Mouse (Mus musculus): Measurements from ENCODE around the gene Ppp6c. TPM values are rescaled to one million over a fixed set of nuclear protein-coding genes. Genes with fewer than 3 reads are reported as not detected.

Gene Ppp6c
- total and polyA plus RNA-seq, 3 experiments, result 24.9 to 79.8 (median 68.7) TPM

DNA sequence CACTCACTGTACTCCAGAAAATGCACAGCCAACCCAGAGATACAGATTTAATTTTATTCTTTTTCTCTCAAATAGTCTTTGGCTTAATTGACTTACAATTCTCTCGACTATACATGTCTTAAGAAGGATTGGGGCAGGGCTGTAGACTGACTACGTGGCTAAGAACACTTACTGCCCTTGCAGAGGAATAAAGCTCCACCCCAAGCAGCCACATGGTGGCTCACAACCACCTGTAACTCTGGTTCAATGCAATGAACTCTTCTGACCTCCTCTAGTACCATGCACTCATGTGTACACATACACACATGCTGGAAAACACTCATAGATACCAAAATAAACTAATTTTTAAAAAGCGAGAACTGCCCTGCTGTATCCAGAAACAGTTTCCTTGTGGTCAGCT is 40.3 kb downstream of the Ppp6c start:
- peak; percentile 31 for DNase-seq (ENCODE audit: extremely low read depth)

DNA sequence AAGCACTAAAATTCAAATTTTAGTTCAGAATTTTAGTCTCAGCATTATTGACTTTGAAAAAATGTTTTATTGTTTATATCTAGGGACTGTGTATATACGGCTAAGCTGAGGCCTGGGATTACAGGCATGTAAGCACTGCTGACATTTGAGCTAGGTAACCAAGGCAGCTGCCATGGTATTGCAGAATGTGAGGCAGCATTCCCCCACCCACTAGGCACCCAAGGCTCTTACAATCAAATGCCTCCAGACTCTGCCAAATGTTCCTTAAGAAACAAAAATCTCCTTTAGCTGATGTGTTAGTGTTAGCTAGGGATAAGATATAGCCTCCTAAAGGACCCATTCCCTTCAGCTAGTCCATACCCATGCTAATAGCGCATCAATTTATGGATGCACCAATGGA is 42.7 kb downstream of the Ppp6c start:
- Histone ChIP-seq H3K27ac (ENCODE audit: insufficient read depth, low read depth) (no peak overlapping the region), H3K4me1 (ENCODE audit: control insufficient read depth in 1 of 2, insufficient read depth in 2 of 2) (peaks cover under 1 to 28% of the 10 kb centered on the region in 2 experiments), H3K79me2 (replicated peaks; ENCODE audit: control insufficient read depth, extremely low read depth, insufficient read depth, poor library complexity, severe bottlenecking) (no peaks in the 10 kb centered on the region), H3K4me3 (replicated peaks in 1 of 3; ENCODE audit: low read depth in 2 of 3, low read length in 2 of 3, poor library complexity in 1 of 3) (no peak overlapping the region), H3K27me3 (replicated peaks) (no peaks in the 10 kb centered on the region), H3K9me3 (replicated peaks; ENCODE audit: low read length) (no peaks in the 10 kb centered on the region), H3K9ac (ENCODE audit: insufficient read depth, low read depth) (no peak overlapping the region), H3K36me3 (replicated peaks in 1 of 2; ENCODE audit: control insufficient read depth in 1 of 2, insufficient read depth in 1 of 2, low read length in 1 of 2) (peaks cover 7 to 42% of the 10 kb centered on the region in 2 experiments), H3K4me2 (ENCODE audit: insufficient read depth, low read depth, poor library complexity, severe bottlenecking) (no peak overlapping the region)
- in situ Hi-C loops (cut with MboI; ENCODE audit: low pct_ligation_motif_present, low pct_unique_long_range_greater_than_20kb, low sequenced_read_pairs), result no loop called here
- dilution Hi-C loops (cut with MboI; ENCODE audit: extremely low pct_ligation_motif_present, extremely low pct_unique_long_range_greater_than_20kb, low sequenced_read_pairs), result no loop called here
- DNase-seq (ENCODE audit: extremely low read depth), result no peak
- TF ChIP-seq EP300 (IDR thresholded peaks at IDR 0.05; ENCODE audit: low read length) (no peak), ZC3H11A (IDR thresholded peaks at IDR 0.05; ENCODE audit: low read depth, low read length) (no peak)

More for the DNA sequence above, 40.3 kb downstream of the Ppp6c start:
- Histone ChIP-seq H3K9ac (ENCODE audit: insufficient read depth, low read depth) (no peak overlapping the region), H3K4me3 (replicated peaks in 1 of 3; ENCODE audit: low read depth in 2 of 3, low read length in 2 of 3, poor library complexity in 1 of 3) (no peak overlapping the region), H3K4me1 (ENCODE audit: control insufficient read depth in 1 of 2, insufficient read depth in 2 of 2) (peaks cover 4 to 42% of the 10 kb centered on the region in 2 experiments), H3K36me3 (replicated peaks in 1 of 2; ENCODE audit: control insufficient read depth in 1 of 2, insufficient read depth in 1 of 2, low read length in 1 of 2) (peaks cover 0 to 37% of the 10 kb centered on the region in 2 experiments), H3K79me2 (replicated peaks; ENCODE audit: control insufficient read depth, extremely low read depth, insufficient read depth, poor library complexity, severe bottlenecking) (no peaks in the 10 kb centered on the region), H3K27me3 (replicated peaks) (no peaks in the 10 kb centered on the region), H3K9me3 (replicated peaks; ENCODE audit: low read length) (no peaks in the 10 kb centered on the region), H3K27ac (ENCODE audit: insufficient read depth, low read depth) (no peak overlapping the region), H3K4me2 (ENCODE audit: insufficient read depth, low read depth, poor library complexity, severe bottlenecking) (no peak overlapping the region)
- dilution Hi-C loops (cut with MboI; ENCODE audit: extremely low pct_ligation_motif_present, extremely low pct_unique_long_range_greater_than_20kb, low sequenced_read_pairs), result no loop called here
- in situ Hi-C loops (cut with MboI; ENCODE audit: low pct_ligation_motif_present, low pct_unique_long_range_greater_than_20kb, low sequenced_read_pairs), result no loop called here
- TF ChIP-seq MYC (IDR thresholded peaks at IDR 0.05; ENCODE audit: low read depth, low read length) (no peak), SMC3 (IDR thresholded peaks at IDR 0.05; ENCODE audit: low read depth, low read length) (peak; percentile 26), CHD1 (IDR thresholded peaks at IDR 0.05; ENCODE audit: low read depth, low read length) (no peak), JUN (IDR thresholded peaks at IDR 0.05; ENCODE audit: insufficient read depth, low read depth, low read length) (no peak), ZKSCAN1 (IDR thresholded peaks at IDR 0.05; ENCODE audit: borderline replicate concordance, low read depth, low read length) (peak; percentile 81), MAZ (IDR thresholded peaks at IDR 0.05; ENCODE audit: low read depth, low read length) (no peak), SIN3A (IDR thresholded peaks at IDR 0.05; ENCODE audit: low read length) (no peak), CTCF (conservative IDR thresholded peaks at IDR 0.05 in 1 of 2, IDR thresholded peaks at IDR 0.05 in 1 of 2; ENCODE audit: low read depth in 2 of 2, low read length in 2 of 2) (peak in 1 of 2 experiments; percentile 51; a peak in 2 of 4 replicates)

DNA sequence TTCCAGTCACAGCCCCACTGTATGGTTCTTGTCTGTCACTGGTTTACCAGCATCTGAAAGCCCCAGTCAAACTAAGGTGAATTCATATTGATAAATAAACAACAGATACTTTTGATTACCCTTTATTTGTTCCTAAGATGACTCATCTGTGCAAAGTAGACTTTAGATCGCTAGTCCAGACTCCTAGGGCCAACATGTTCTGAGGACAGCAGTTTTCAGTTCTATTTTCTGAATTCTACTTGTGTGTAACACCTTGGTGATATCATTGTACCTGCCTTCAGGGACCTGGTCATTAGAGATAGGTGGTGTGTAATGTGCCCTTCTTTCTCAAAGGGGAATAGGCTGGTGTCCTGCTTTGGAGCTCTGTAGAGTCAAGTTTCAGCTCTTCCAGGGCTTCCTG is 65.3 kb downstream of the Ppp6c start:
- Histone ChIP-seq H3K27me3 (replicated peaks) (no peaks in the 10 kb centered on the region), H3K4me1 (ENCODE audit: control insufficient read depth in 1 of 2, insufficient read depth in 2 of 2) (peaks cover 3 to 12% of the 10 kb centered on the region in 2 experiments; a peak in 2 of 4 replicates), H3K9me3 (replicated peaks; ENCODE audit: low read length) (no peaks in the 10 kb centered on the region), H3K79me2 (replicated peaks; ENCODE audit: control insufficient read depth, extremely low read depth, insufficient read depth, poor library complexity, severe bottlenecking) (no peaks in the 10 kb centered on the region), H3K4me3 (replicated peaks in 1 of 3; ENCODE audit: low read depth in 2 of 3, low read length in 2 of 3, poor library complexity in 1 of 3) (no peak overlapping the region), H3K4me2 (ENCODE audit: insufficient read depth, low read depth, poor library complexity, severe bottlenecking) (no peak overlapping the region), H3K36me3 (replicated peaks in 1 of 2; ENCODE audit: control insufficient read depth in 1 of 2, insufficient read depth in 1 of 2, low read length in 1 of 2) (peaks cover 0 to 22% of the 10 kb centered on the region in 2 experiments), H3K27ac (ENCODE audit: insufficient read depth, low read depth) (no peak overlapping the region), H3K9ac (ENCODE audit: insufficient read depth, low read depth) (no peak overlapping the region)
- dilution Hi-C loops (cut with MboI; ENCODE audit: extremely low pct_ligation_motif_present, extremely low pct_unique_long_range_greater_than_20kb, low sequenced_read_pairs), result no loop called here
- no peak for DNase-seq (ENCODE audit: extremely low read depth)
- TF ChIP-seq ZC3H11A (IDR thresholded peaks at IDR 0.05; ENCODE audit: low read depth, low read length) (no peak), RCOR1 (conservative IDR thresholded peaks at IDR 0.05; ENCODE audit: low read depth, low read length) (no peak), RAD21 (IDR thresholded peaks at IDR 0.05; ENCODE audit: low read depth, low read length) (no peak), USF2 (conservative IDR thresholded peaks at IDR 0.05; ENCODE audit: low read depth, low read length) (no peak), MEF2A (IDR thresholded peaks at IDR 0.05; ENCODE audit: borderline replicate concordance, low read depth, low read length) (no peak), ELF1 (IDR thresholded peaks at IDR 0.05; ENCODE audit: low read depth, low read length) (no peak), MXI1 (IDR thresholded peaks at IDR 0.05; ENCODE audit: low read depth, low read length) (no peak), TBP (conservative IDR thresholded peaks at IDR 0.05; ENCODE audit: low read depth, low read length) (no peak), SMC3 (IDR thresholded peaks at IDR 0.05; ENCODE audit: low read depth, low read length) (no peak), GABPA (IDR thresholded peaks at IDR 0.05; ENCODE audit: insufficient replicate concordance, low read depth, low read length) (no peak), USF1 (IDR thresholded peaks at IDR 0.05; ENCODE audit: low read depth, low read length) (no peak)
- in situ Hi-C loops (cut with MboI; ENCODE audit: low pct_ligation_motif_present, low pct_unique_long_range_greater_than_20kb, low sequenced_read_pairs), result no loop called here

Measured in CH12.LX (cell line).